Comparison of ENCODE assay signal across 4 mouse cellular contexts in the genomic region with DNA sequence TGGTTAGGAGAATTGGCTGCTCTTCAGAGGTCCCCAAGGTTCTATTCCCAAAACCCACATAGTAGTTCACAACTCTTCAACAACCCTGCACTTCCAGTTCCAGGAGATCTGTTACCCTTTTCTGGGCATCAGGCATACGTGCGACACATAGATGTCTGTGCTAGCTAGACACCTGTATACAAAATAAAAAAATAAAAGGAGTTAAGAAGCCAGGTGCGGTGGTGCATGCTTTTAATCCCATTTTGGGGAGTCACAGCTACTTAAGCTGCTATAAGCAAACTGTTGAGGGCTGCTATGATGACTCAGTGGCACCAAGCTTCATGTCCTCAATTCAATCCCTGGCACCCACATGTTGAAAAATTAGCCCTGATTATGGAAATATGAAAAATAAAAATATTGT.
"Had no signal": no experiment of that assay in that cellular context is flagged by ENCODE, and none has a peak within 500 bp of the region (broad histone marks: within the 10 kb centered on the region; RNA-seq: fewer than 3 reads in every experiment).

No protein-coding gene starts in this region.

- DNase-seq: liver, embryonic 13.5 days had no signal

- H3K4me1 ChIP-seq: liver, embryonic 13.5 days had no signal

- H3K9ac ChIP-seq: liver, embryonic 13.5 days had no signal

- H3K27me3 ChIP-seq: liver, embryonic 13.5 days had no signal

- H3K9me3 ChIP-seq: liver, embryonic 13.5 days had no signal

- H3K27ac ChIP-seq: kidney, postnatal 0 days; layer of hippocampus, adult 2 months; left cerebral cortex, adult 2 months; liver, embryonic 13.5 days had no signal

- H3K4me2 ChIP-seq: liver, embryonic 13.5 days had no signal

- H3K4me3 ChIP-seq: layer of hippocampus, adult 2 months; left cerebral cortex, adult 2 months; liver, embryonic 13.5 days had no signal
